Mouse (Mus musculus) thymus, adult 2 months (tissue): ENCODE data around the gene 2010111I01Rik.

Experiments
- CTCF ChIP-seq: fragments of 200-500 bp; IDR thresholded peaks from 2 replicates; pipeline ENCODE4 v1.5.1; 2012; ENCODE audit warnings: mild to moderate bottlenecking, control low read depth, low read length, moderate library complexity, borderline replicate concordance; ENCODE audit not compliant: control insufficient read depth, poor library complexity, insufficient read depth; ENCODE audit errors: extremely low read depth
- POLR2A ChIP-seq: fragments of 200-500 bp; IDR thresholded peaks from 2 replicates; pipeline ENCODE4 v1.6.1; 2012; ENCODE audit warnings: mild to moderate bottlenecking, low read length, control low read depth, moderate library complexity; ENCODE audit not compliant: control insufficient read depth, poor library complexity, insufficient read depth; ENCODE audit errors: extremely low read depth

GRCm38 (mm10) chr13:63014353-63014752 is 49.7 kb downstream of the 2010111I01Rik start:
- TF ChIP-seq CTCF (no peak), POLR2A (no peak)
